Mouse (Mus musculus) lung, embryonic 16.5 days (tissue): Measurements from ENCODE around the gene Gfral. TPM values are rescaled to one million over a fixed set of nuclear protein-coding genes. Genes with fewer than 3 reads are reported as not detected.

ENCODE experiments used
- ATAC-seq: fragments of 200-750 bp; cut with Nextera tagmentation; 2 replicates; pipeline ENCODE4 v1.8.0; 2017; ENCODE audit warnings: low read depth, mild to moderate bottlenecking, moderate library complexity
- H3K27ac ChIP-seq: fragments of 300-500 bp; sonication (generic); 2 replicates; pipeline ENCODE4 v1.5.1; 2014; ENCODE audit warnings: mild to moderate bottlenecking, control low read depth, low read length
- H3K27me3 ChIP-seq: fragments of 300-500 bp; sonication (generic); 2 replicates; pipeline ENCODE4 v1.6.1; 2014; ENCODE audit warnings: low read depth, low read length, mixed read lengths; ENCODE audit not compliant: control insufficient read depth, insufficient read depth
- H3K36me3 ChIP-seq: fragments of 300-500 bp; sonication (generic); 2 replicates; pipeline ENCODE4 v1.6.1; 2014; ENCODE audit warnings: low read length; ENCODE audit not compliant: control insufficient read depth, insufficient read depth
- H3K4me1 ChIP-seq: fragments of 300-500 bp; sonication (generic); replicated peaks from 2 replicates; pipeline ENCODE4 v1.6.1; 2014; ENCODE audit warnings: low read length, mixed read lengths; ENCODE audit not compliant: control insufficient read depth, insufficient read depth
- H3K4me2 ChIP-seq: fragments of 300-500 bp; sonication (generic); 2 replicates; pipeline ENCODE4 v1.6.1; 2014; ENCODE audit warnings: low read depth, low read length, control low read depth
- H3K4me3 ChIP-seq: fragments of 300-500 bp; sonication (generic); 2 replicates; pipeline ENCODE4 v1.5.1; 2014; ENCODE audit warnings: mild to moderate bottlenecking, low read length, control low read depth
- H3K9ac ChIP-seq: fragments of 300-500 bp; sonication (generic); 2 replicates; pipeline ENCODE4 v1.6.1; 2014; ENCODE audit warnings: low read length, control low read depth
- H3K9me3 ChIP-seq: fragments of 300-500 bp; sonication (generic); 2 replicates; pipeline ENCODE4 v1.6.1; 2016; ENCODE audit warnings: low read length; ENCODE audit not compliant: control insufficient read depth
- WGBS: fragments of 180-500 bp; shearing (Covaris S2); extraction: QIAGEN DNeasy Blood & Tissue Kit; methylation state at CpG from one replicate; pipeline ENCODE4 v1.1.7; 2014; 5-methylcytosine and 5-hydroxymethylcytosine counted together
- polyA plus RNA-seq: library from polyadenylated mRNA; unstranded; fragments of >200 nt; fragmentation: Nextera tagmentation; extraction: Ambion mirVana; gene quantifications from 2 replicates; pipeline ENCODE4 v1.2.1, GENCODE M21; 2015

Gene Gfral
- not detected in 2 replicates for polyA plus RNA-seq

DNA sequence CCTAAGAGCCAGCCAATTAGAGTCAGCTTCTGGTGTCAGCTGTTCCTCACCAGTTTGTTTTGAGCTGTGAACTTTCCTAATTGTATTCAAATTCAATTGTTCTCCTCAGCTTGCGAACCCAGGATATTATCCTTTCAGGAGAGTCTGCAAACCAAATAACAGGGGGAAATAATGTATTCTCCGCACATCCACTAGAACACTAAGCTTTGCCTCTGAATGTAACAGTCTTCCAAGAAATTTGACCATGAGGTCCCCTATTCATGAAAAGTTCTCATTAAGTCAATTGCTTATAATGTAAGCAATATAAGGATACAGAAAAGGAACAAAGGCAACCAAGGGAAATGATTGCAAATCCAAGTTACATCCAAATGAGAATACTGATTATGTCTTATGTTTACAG lies at the start of gene Gfral:
TSS of gene Gfral (minus strand) at position 101 of the 400 bp plus-strand sequence.
- H3K27me3 ChIP-seq, result no peaks in the 10 kb centered on the region
- H3K4me1 ChIP-seq, result peaks cover 5% of the 10 kb centered on the region
- no peak within 1 kb of the TSS for H3K27ac ChIP-seq
- no peaks in the 10 kb centered on the region for H3K36me3 ChIP-seq
- H3K9me3 ChIP-seq, result no peaks in the 10 kb centered on the region
- H3K9ac ChIP-seq, result no peak within 1 kb of the TSS
- no peak within 1 kb of the TSS for H3K4me3 ChIP-seq
- 92% methylated on average over 2 of the region's 2 CpGs for WGBS
- no peak for ATAC-seq
- no peak within 1 kb of the TSS for H3K4me2 ChIP-seq

GRCm38 (mm10) chr9:76257731-76258130 lies 44.3 kb upstream of the Gfral start:
- WGBS, result 55% methylated on average over 5 of the region's 5 CpGs
- Histone ChIP-seq H3K4me3 (no peak overlapping the region), H3K9me3 (no peaks in the 10 kb centered on the region), H3K27ac (no peak overlapping the region), H3K36me3 (no peaks in the 10 kb centered on the region), H3K4me1 (no peaks in the 10 kb centered on the region), H3K4me2 (no peak overlapping the region), H3K27me3 (no peaks in the 10 kb centered on the region), H3K9ac (no peak overlapping the region)
- no peak for ATAC-seq

DNA sequence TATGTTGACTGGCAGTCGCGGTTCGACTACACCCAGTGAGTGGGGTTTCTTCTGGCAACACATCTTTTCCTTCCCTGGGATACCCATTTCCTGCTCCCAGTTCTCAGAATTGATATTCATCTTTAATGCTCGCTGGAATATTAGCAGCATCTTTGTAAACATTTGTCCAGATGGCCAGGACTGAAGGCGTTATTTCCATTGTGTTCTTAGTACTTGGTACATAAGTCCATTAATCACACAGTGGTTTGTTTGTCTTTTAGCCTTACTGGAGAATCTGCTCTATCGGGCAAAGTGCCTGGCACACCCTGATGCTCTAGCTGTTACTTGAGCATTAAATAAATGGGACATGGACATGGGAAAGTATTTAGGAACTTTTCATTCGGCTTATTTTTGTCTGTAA lies 39.1 kb upstream of the Gfral start:
- H3K27me3 ChIP-seq, result no peaks in the 10 kb centered on the region
- 51% methylated on average over 7 of the region's 7 CpGs for WGBS
- H3K4me1 ChIP-seq, result no peaks in the 10 kb centered on the region
- no peak overlapping the region for H3K27ac ChIP-seq
- H3K9me3 ChIP-seq, result no peaks in the 10 kb centered on the region
- H3K36me3 ChIP-seq, result no peaks in the 10 kb centered on the region
- no peak overlapping the region for H3K4me3 ChIP-seq
- no peak for ATAC-seq
- H3K9ac ChIP-seq, result no peak overlapping the region
- no peak overlapping the region for H3K4me2 ChIP-seq

- H3K36me3 ChIP-seq, result no peaks in the 10 kb centered on the region
- H3K9me3 ChIP-seq, result no peaks in the 10 kb centered on the region
- H3K9ac ChIP-seq, result no peak overlapping the region
- no peak for ATAC-seq
- H3K27me3 ChIP-seq, result no peaks in the 10 kb centered on the region
- H3K4me2 ChIP-seq, result no peak overlapping the region
- no peak overlapping the region for H3K27ac ChIP-seq
- 82% methylated on average over 4 of the region's 4 CpGs for WGBS
- no peaks in the 10 kb centered on the region for H3K4me1 ChIP-seq
- no peak overlapping the region for H3K4me3 ChIP-seq
These were observed 38.7 kb upstream of the Gfral start for GRCm38 (mm10) chr9:76252109-76252508.

GRCm38 (mm10) chr9:76242322-76242721 lies 28.9 kb upstream of the Gfral start:
- ATAC-seq, result no peak
- no peaks in the 10 kb centered on the region for H3K36me3 ChIP-seq
- H3K4me2 ChIP-seq, result no peak overlapping the region
- H3K9ac ChIP-seq, result no peak overlapping the region
- no peaks in the 10 kb centered on the region for H3K27me3 ChIP-seq
- no peak overlapping the region for H3K27ac ChIP-seq
- 61% methylated on average over 1 of the region's 1 CpGs for WGBS
- H3K4me1 ChIP-seq, result no peaks in the 10 kb centered on the region
- no peaks in the 10 kb centered on the region for H3K9me3 ChIP-seq
- H3K4me3 ChIP-seq, result no peak overlapping the region

- 69% methylated on average over 5 of the region's 5 CpGs for WGBS
- H3K9me3 ChIP-seq, result no peaks in the 10 kb centered on the region
- H3K36me3 ChIP-seq, result no peaks in the 10 kb centered on the region
- no peak for ATAC-seq
- no peak overlapping the region for H3K9ac ChIP-seq
- no peak overlapping the region for H3K4me3 ChIP-seq
- H3K27me3 ChIP-seq, result no peaks in the 10 kb centered on the region
- H3K4me1 ChIP-seq, result no peaks in the 10 kb centered on the region
- H3K4me2 ChIP-seq, result no peak overlapping the region
- no peak overlapping the region for H3K27ac ChIP-seq
These were observed 24.5 kb upstream of the Gfral start for GRCm38 (mm10) chr9:76237946-76238345.

DNA sequence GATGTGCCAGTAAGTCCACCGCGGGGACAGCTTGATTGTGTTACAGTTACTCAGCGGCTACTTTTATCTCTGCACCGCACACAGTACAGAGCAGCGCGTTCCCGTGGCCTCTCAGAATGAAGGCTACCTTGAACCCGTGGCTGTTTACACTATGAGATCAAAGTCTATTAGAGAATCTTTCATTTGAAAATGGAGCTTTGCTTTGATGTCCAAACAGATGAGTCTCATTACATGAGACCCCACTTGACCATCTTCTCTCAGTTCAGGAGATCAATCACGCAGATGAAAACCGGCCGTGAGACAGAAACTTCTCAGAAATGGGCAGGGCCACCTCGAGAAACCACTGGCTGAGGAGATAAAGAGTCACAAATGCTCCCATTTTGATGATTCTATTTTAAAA lies 23.8 kb upstream of the Gfral start:
- peak overlapping the region; percentile 75 for H3K4me2 ChIP-seq
- H3K27me3 ChIP-seq, result no peaks in the 10 kb centered on the region
- H3K9me3 ChIP-seq, result no peaks in the 10 kb centered on the region
- no peaks in the 10 kb centered on the region for H3K36me3 ChIP-seq
- no peak overlapping the region for H3K9ac ChIP-seq
- H3K4me3 ChIP-seq, result peak overlapping the region; percentile 29; the same call in 1 of the 2 replicates
- ATAC-seq, result no peak; the same call in 1 of the 2 replicates
- H3K27ac ChIP-seq, result no peak overlapping the region
- 15% methylated on average over 12 of the region's 12 CpGs for WGBS
- no peaks in the 10 kb centered on the region for H3K4me1 ChIP-seq

DNA sequence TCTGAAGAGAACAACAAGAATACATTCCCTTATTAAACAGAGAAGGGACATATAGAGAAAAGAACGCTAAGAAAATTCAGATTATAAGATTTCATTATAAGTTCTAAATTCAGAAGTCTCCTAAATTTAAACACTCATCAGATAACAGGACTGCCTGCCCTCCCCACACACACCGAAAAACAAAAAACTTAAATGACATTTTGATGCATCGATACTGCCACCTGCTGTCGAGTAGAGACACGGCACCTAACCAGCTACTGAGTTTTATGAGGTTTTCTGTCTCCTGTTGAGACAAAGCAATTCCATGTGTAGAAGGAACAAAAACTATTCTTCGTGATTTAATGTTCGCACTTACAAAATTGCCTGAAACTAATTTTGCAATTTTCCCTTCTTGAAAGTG lies 23.2 kb upstream of the Gfral start:
- under 1% methylated on average over 7 of the region's 7 CpGs for WGBS
- H3K27ac ChIP-seq, result no peak overlapping the region
- H3K9me3 ChIP-seq, result no peaks in the 10 kb centered on the region
- H3K9ac ChIP-seq, result no peak overlapping the region; the same call in 1 of the 2 replicates
- peak; percentile 86 for ATAC-seq
- H3K4me2 ChIP-seq, result peak overlapping the region; percentile 75
- H3K27me3 ChIP-seq, result no peaks in the 10 kb centered on the region
- no peaks in the 10 kb centered on the region for H3K4me1 ChIP-seq
- peak overlapping the region; percentile 46 for H3K4me3 ChIP-seq
- H3K36me3 ChIP-seq, result no peaks in the 10 kb centered on the region

DNA sequence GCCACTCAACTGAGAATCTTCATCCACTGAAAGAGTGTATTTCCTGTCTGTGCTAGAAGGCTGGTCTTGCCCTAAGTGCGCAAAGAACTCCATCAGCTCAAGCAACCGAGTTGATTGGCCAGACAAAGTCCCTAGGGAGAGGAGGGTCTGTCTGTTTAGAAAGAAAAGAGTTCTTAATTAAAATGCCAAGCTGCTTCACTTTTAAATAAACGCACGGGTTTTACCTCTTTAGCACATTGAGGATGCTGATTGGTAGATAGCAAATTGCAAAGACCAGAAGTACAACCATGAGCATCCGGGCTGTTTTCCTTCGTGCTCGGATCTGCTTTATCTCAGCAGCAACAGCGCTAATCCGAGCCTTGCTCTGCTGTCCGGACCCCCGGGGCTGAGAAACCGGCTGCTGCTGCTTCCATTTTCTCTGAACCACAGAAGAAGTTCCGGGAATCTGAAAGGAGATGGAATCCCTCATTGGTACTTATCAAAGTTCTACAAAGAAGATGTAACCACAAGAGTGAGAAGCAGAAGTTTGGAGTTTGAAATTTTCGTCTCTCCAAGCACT lies 22.6 kb upstream of the Gfral start:
- Histone ChIP-seq H3K9ac (peak overlapping the region; percentile 54), H3K4me2 (peak overlapping the region; percentile 75), H3K36me3 (no peaks in the 10 kb centered on the region), H3K27ac (peak overlapping the region; percentile 67), H3K4me1 (no peaks in the 10 kb centered on the region), H3K27me3 (no peaks in the 10 kb centered on the region), H3K9me3 (no peaks in the 10 kb centered on the region), H3K4me3 (peak overlapping the region; percentile 46)
- WGBS, result 4% methylated on average over 14 of the region's 14 CpGs
- ATAC-seq, result peak; percentile 71; the same call in 1 of the 2 replicates
